Mouse (Mus musculus): ENCODE measurements around the gene Coil.

- TF ChIP-seq EP300 (IDR thresholded peaks at IDR 0.05; ENCODE audit: insufficient read depth, low read depth, low read length) (no peak), CTCF (IDR thresholded peaks at IDR 0.05) (no peak), POLR2A (IDR thresholded peaks at IDR 0.05; ENCODE audit: insufficient read depth, low read depth, low read length) (no peak)
These were observed 32.6 kb downstream of the Coil start for GRCm38 (mm10) chr11:89002621-89003020.

All from heart, adult 2 months (tissue).